Mouse (Mus musculus): ENCODE results near the gene Sptbn1. TPM values are rescaled to one million over a fixed set of nuclear protein-coding genes. Genes with fewer than 3 reads are reported as not detected.

Gene Sptbn1
- total and polyA plus RNA-seq, 3 experiments: 7.7 to 95.8 (median 84.1) TPM

DNA sequence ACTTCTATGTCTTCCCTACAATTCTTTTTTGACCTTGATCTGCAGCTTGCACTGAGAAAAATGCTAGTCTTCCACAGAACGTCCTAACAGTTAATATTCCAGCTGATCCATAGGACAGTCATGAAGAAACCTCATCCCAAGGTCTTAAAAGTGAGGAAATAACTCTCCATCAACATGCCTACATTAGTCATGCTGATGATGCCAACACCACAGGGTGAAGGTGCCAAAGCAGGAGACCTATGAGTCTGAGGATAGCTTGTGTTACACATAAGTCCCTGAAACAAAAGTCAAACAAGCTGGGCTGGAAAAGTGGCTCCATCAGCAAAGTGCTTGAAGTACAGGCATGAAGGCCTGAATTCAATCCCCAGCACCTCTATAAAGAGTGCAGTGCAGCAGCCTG, 20.9 kb downstream of the Sptbn1 start:
- no peaks in the 10 kb centered on the region for H3K4me1 ChIP-seq (ENCODE audit: insufficient read depth, low read depth, low read length)
- ATAC-seq (ENCODE audit: extremely low read depth, insufficient number of reproducible peaks, low FRiP score, poor library complexity, severe bottlenecking) (no peak), DNase-seq (ENCODE audit: low spot score) (no peak)
- H3K4me3 ChIP-seq (ENCODE audit: low read depth, low read length): no peak overlapping the region
- H3K9me3 ChIP-seq (replicated peaks): no peaks in the 10 kb centered on the region
- TF ChIP-seq TAL1 (conservative IDR thresholded peaks at IDR 0.05; ENCODE audit: low read depth, low read length): no peak
- no peak for TF ChIP-seq GATA1 (IDR thresholded peaks at IDR 0.05; ENCODE audit: borderline replicate concordance, low read length)
- no peak for TF ChIP-seq CTCF (IDR thresholded peaks at IDR 0.05; ENCODE audit: low read depth, low read length)
- TF ChIP-seq POLR2AphosphoS5 (IDR thresholded peaks at IDR 0.05; ENCODE audit: insufficient replicate concordance, low read depth, low read length): no peak
- no peak for TF ChIP-seq GATA2 (IDR thresholded peaks at IDR 0.05; ENCODE audit: borderline replicate concordance, low read depth, low read length)
- H3K27me3 ChIP-seq (ENCODE audit: insufficient read depth, low read length): peaks cover 8% of the 10 kb centered on the region
- H3K36me3 ChIP-seq (replicated peaks): no peaks in the 10 kb centered on the region

DNA sequence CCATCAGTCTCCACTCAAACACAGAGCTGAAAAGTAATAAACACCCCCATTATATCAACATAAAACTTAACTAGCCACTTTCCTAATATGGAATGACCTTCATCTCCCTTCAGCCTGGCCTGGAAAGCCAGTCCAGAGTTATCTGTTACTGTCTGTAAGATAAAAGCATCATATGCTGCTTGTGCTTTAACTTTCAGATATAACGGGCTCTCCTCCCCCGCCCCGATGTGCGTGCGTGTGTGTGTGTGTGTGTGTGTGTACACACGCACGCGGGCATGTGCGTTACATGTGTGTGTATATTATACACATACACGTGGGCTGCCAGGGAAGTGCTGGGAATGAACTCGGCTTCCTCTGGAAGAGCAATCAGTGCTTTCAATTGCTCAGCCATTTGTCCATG, 21.8 kb downstream of the Sptbn1 start:
- DNase-seq (ENCODE audit: low spot score) (no peak), ATAC-seq (ENCODE audit: extremely low read depth, insufficient number of reproducible peaks, low FRiP score, poor library complexity, severe bottlenecking) (no peak)
- H3K9me3 ChIP-seq (replicated peaks): no peaks in the 10 kb centered on the region

GRCm38 (mm10) chr11:30244172-30244571, 23.8 kb downstream of the Sptbn1 start:
- Histone ChIP-seq H3K4me3 (ENCODE audit: low read depth, low read length) (no peak overlapping the region), H3K4me1 (ENCODE audit: insufficient read depth, low read depth, low read length) (no peaks in the 10 kb centered on the region), H3K9me3 (replicated peaks) (no peaks in the 10 kb centered on the region), H3K36me3 (replicated peaks) (no peaks in the 10 kb centered on the region), H3K27me3 (ENCODE audit: insufficient read depth, low read length) (peaks cover 9% of the 10 kb centered on the region; the same call in 1 of the 2 replicates)
- DNase-seq (ENCODE audit: low spot score): no peak
- no peak for TF ChIP-seq CTCF (IDR thresholded peaks at IDR 0.05; ENCODE audit: low read depth, low read length)
- no peak for TF ChIP-seq GATA1 (IDR thresholded peaks at IDR 0.05; ENCODE audit: borderline replicate concordance, low read length)
- TF ChIP-seq TAL1 (conservative IDR thresholded peaks at IDR 0.05; ENCODE audit: low read depth, low read length): no peak
- TF ChIP-seq GATA2 (IDR thresholded peaks at IDR 0.05; ENCODE audit: borderline replicate concordance, low read depth, low read length): no peak
- TF ChIP-seq POLR2AphosphoS5 (IDR thresholded peaks at IDR 0.05; ENCODE audit: insufficient replicate concordance, low read depth, low read length): no peak
- ATAC-seq (ENCODE audit: extremely low read depth, insufficient number of reproducible peaks, low FRiP score, poor library complexity, severe bottlenecking): no peak

More for the DNA sequence above, 21.8 kb downstream of the Sptbn1 start:
- TF ChIP-seq POLR2AphosphoS5 (IDR thresholded peaks at IDR 0.05; ENCODE audit: insufficient replicate concordance, low read depth, low read length) (no peak), GATA1 (IDR thresholded peaks at IDR 0.05; ENCODE audit: borderline replicate concordance, low read length) (no peak), GATA2 (IDR thresholded peaks at IDR 0.05; ENCODE audit: borderline replicate concordance, low read depth, low read length) (no peak), CTCF (IDR thresholded peaks at IDR 0.05; ENCODE audit: low read depth, low read length) (no peak), TAL1 (conservative IDR thresholded peaks at IDR 0.05; ENCODE audit: low read depth, low read length) (no peak)
- Histone ChIP-seq H3K4me1 (ENCODE audit: insufficient read depth, low read depth, low read length) (no peaks in the 10 kb centered on the region), H3K4me3 (ENCODE audit: low read depth, low read length) (no peak overlapping the region), H3K36me3 (replicated peaks) (no peaks in the 10 kb centered on the region), H3K27me3 (ENCODE audit: insufficient read depth, low read length) (peaks cover 12% of the 10 kb centered on the region)

GRCm38 (mm10) chr11:30243591-30243990, 24.4 kb downstream of the Sptbn1 start:
- no peak for TF ChIP-seq GATA2 (IDR thresholded peaks at IDR 0.05; ENCODE audit: borderline replicate concordance, low read depth, low read length)
- no peaks in the 10 kb centered on the region for H3K4me1 ChIP-seq (ENCODE audit: insufficient read depth, low read depth, low read length)
- H3K9me3 ChIP-seq (replicated peaks): no peaks in the 10 kb centered on the region
- ATAC-seq (ENCODE audit: extremely low read depth, insufficient number of reproducible peaks, low FRiP score, poor library complexity, severe bottlenecking) (no peak), DNase-seq (ENCODE audit: low spot score) (no peak)
- no peaks in the 10 kb centered on the region for H3K36me3 ChIP-seq (replicated peaks)
- no peak overlapping the region for H3K4me3 ChIP-seq (ENCODE audit: low read depth, low read length)
- peaks cover 9% of the 10 kb centered on the region; the same call in 1 of the 2 replicates for H3K27me3 ChIP-seq (ENCODE audit: insufficient read depth, low read length)

- Histone ChIP-seq H3K4me3 (ENCODE audit: low read depth, low read length) (no peak overlapping the region), H3K36me3 (replicated peaks) (no peaks in the 10 kb centered on the region), H3K4me1 (ENCODE audit: insufficient read depth, low read depth, low read length) (no peaks in the 10 kb centered on the region), H3K9me3 (replicated peaks) (no peaks in the 10 kb centered on the region), H3K27me3 (ENCODE audit: insufficient read depth, low read length) (peaks cover 17% of the 10 kb centered on the region)
- ATAC-seq (ENCODE audit: extremely low read depth, insufficient number of reproducible peaks, low FRiP score, poor library complexity, severe bottlenecking) (no peak), DNase-seq (ENCODE audit: low spot score) (no peak)
- TF ChIP-seq TAL1 (conservative IDR thresholded peaks at IDR 0.05; ENCODE audit: low read depth, low read length) (no peak), CTCF (IDR thresholded peaks at IDR 0.05; ENCODE audit: low read depth, low read length) (no peak)
These were observed 27.1 kb downstream of the Sptbn1 start for GRCm38 (mm10) chr11:30240861-30241260.

DNA sequence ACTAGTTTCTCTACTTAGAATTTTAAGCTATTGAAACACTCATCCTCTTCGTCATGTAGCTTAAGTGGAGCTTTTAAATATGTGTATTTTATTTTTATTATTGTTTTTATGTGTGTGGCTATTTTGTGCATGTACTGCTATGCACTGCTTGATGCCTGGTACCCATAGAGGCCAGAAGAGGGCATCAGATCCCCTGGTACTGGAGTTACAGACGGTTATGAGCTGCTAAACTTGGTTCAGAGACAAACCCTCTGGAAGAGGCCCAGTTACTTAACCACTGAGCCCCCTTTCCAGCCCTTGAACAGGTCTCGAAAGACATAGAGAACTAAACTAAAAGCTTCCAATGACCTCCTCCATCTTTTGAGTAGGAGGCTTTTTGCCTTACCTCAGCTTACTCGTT, 30.0 kb downstream of the Sptbn1 start:
- Histone ChIP-seq H3K4me3 (ENCODE audit: low read depth, low read length) (no peak overlapping the region), H3K4me1 (ENCODE audit: insufficient read depth, low read depth, low read length) (0 out of 2 replicates have a peak, but pooled peaks cover 2% of the 10 kb centered on the region), H3K27me3 (ENCODE audit: insufficient read depth, low read length) (peaks cover 24% of the 10 kb centered on the region), H3K36me3 (replicated peaks) (no peaks in the 10 kb centered on the region), H3K9me3 (replicated peaks) (no peaks in the 10 kb centered on the region)
- DNase-seq (ENCODE audit: low spot score) (no peak), ATAC-seq (ENCODE audit: extremely low read depth, insufficient number of reproducible peaks, low FRiP score, poor library complexity, severe bottlenecking) (no peak)
- TF ChIP-seq GATA1 (IDR thresholded peaks at IDR 0.05; ENCODE audit: borderline replicate concordance, low read length) (no peak), CTCF (IDR thresholded peaks at IDR 0.05; ENCODE audit: low read depth, low read length) (no peak), TAL1 (conservative IDR thresholded peaks at IDR 0.05; ENCODE audit: low read depth, low read length) (no peak), POLR2AphosphoS5 (IDR thresholded peaks at IDR 0.05; ENCODE audit: insufficient replicate concordance, low read depth, low read length) (no peak)

- no peaks in the 10 kb centered on the region for H3K36me3 ChIP-seq (replicated peaks)
- no peak for ATAC-seq (ENCODE audit: extremely low read depth, insufficient number of reproducible peaks, low FRiP score, poor library complexity, severe bottlenecking)
- no peak for TF ChIP-seq CTCF (IDR thresholded peaks at IDR 0.05; ENCODE audit: low read depth, low read length)
- TF ChIP-seq GATA1 (IDR thresholded peaks at IDR 0.05; ENCODE audit: borderline replicate concordance, low read length): no peak
- TF ChIP-seq POLR2AphosphoS5 (IDR thresholded peaks at IDR 0.05; ENCODE audit: insufficient replicate concordance, low read depth, low read length): no peak
- no peak for TF ChIP-seq TAL1 (conservative IDR thresholded peaks at IDR 0.05; ENCODE audit: low read depth, low read length)
- no peak for TF ChIP-seq GATA2 (IDR thresholded peaks at IDR 0.05; ENCODE audit: borderline replicate concordance, low read depth, low read length)
These were observed 31.2 kb downstream of the Sptbn1 start for GRCm38 (mm10) chr11:30236681-30237242.

More at GRCm38 (mm10) chr11:30236681-30237242, 31.2 kb downstream of the Sptbn1 start:
- H3K27me3 ChIP-seq (ENCODE audit: insufficient read depth, low read length): peaks cover 24% of the 10 kb centered on the region
- H3K9me3 ChIP-seq (replicated peaks): no peaks in the 10 kb centered on the region
- 0 out of 2 replicates have a peak, but pooled peaks cover 2% of the 10 kb centered on the region for H3K4me1 ChIP-seq (ENCODE audit: insufficient read depth, low read depth, low read length)
- H3K4me3 ChIP-seq (ENCODE audit: low read depth, low read length): no peak overlapping the region
- no peak for DNase-seq (ENCODE audit: low spot score)

Data from G1E (cell line).